8 mouse cellular contexts compared by ENCODE assay signal in the genomic region with DNA sequence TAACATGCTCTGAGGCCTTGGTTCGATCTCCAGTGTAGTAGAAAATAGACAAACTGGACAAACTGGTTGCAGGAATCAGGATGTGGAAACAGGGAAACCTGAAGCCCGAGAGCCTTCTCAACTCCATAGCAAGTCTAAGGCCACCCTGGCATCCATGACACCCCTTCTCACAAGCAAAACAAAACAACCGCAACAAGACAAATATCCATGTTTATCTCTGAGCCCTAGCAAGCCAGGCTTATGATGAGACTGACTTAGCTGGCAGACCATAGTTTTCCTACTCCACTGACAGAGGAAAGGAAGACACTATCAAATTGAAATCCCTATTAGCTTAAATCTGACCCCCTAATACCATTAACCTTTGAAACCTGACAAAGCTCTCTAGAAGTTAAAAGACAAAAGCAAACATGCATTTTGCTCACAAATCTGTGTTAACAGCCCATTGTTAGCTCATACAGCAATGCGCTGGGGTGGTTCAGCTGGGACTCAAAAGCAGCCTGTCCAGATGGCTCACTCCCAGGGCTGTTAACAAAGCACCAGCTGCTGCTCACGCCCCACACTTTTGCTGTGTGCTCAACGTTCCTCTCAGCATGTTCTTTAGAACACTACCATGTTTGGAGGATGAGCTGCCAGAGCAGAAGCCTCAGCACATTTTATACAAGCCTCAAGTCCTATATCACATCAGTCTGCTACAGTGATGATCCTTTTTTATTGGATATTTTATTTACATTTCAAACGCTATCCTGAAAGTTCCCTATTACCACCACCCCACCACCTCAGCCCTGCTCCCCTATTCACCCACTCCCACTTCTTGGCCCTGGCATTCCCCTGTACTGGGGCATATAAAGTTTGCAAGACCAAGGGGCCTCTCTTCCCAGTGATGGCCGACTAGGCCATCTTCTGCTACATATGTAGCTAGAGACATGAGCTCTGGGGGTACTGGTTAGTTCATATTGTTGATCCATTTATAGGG. TPM values are rescaled to one million over a fixed set of nuclear protein-coding genes. Genes with fewer than 3 reads are reported as not detected.
DNase-seq lines count a peak whose midpoint lies in the region; ATAC-seq lines count a peak whose summit lies in the region.
"Had no signal": no experiment of that assay in that cellular context is flagged by ENCODE, and none has a peak within 500 bp of the region (broad histone marks: within the 10 kb centered on the region; RNA-seq: fewer than 3 reads in every experiment).

No protein-coding gene starts in this region.

- no peak overlapping the region for H3K4me3 ChIP-seq in embryonic facial prominence, embryonic 10.5 days
- no peak overlapping the region for H3K4me3 ChIP-seq in forebrain, embryonic 16.5 days (replicated peaks; ENCODE audit: low read length)
- no peak overlapping the region for H3K4me3 ChIP-seq in midbrain, embryonic 14.5 days (replicated peaks; ENCODE audit: low read depth, low read length)
- H3K4me3 ChIP-seq in liver, embryonic 12.5 days, result no peak overlapping the region

- no peaks in the 10 kb centered on the region for H3K4me1 ChIP-seq in embryonic facial prominence, embryonic 10.5 days
- H3K4me1 ChIP-seq in forebrain, embryonic 16.5 days (replicated peaks; ENCODE audit: control insufficient read depth, insufficient read depth, low read length), result peaks cover 3% of the 10 kb centered on the region; the same call in 1 of the 2 replicates
- H3K4me1 ChIP-seq in midbrain, embryonic 14.5 days (ENCODE audit: control insufficient read depth, insufficient read depth, low read length), result peaks cover 5% of the 10 kb centered on the region; the same call in 1 of the 2 replicates
- H3K4me1 ChIP-seq in liver, embryonic 12.5 days, result no peaks in the 10 kb centered on the region

- DNase-seq in embryonic facial prominence, embryonic 10.5 days (ENCODE audit: low spot score), result peak; percentile 23
- DNase-seq in layer of hippocampus, postnatal 25 days (ENCODE audit: extremely low spot score in 1 of 2, low spot score in 1 of 2), result peak; percentile 51 to 54
- DNase-seq in midbrain, embryonic 14.5 days, result peak; percentile 72
- DNase-seq in adipocyte (ENCODE audit: low spot score), result no peak
- no peak for DNase-seq in cerebellum, adult 8-10 months

- H3K9me3 ChIP-seq in embryonic facial prominence, embryonic 10.5 days, result no peaks in the 10 kb centered on the region
- no peaks in the 10 kb centered on the region for H3K9me3 ChIP-seq in forebrain, embryonic 16.5 days (ENCODE audit: control insufficient read depth, low read length)
- H3K9me3 ChIP-seq in midbrain, embryonic 14.5 days (ENCODE audit: control insufficient read depth, low read length), result no peaks in the 10 kb centered on the region
- no peaks in the 10 kb centered on the region for H3K9me3 ChIP-seq in liver, embryonic 12.5 days (replicated peaks)

- no peak overlapping the region for H3K4me2 ChIP-seq in forebrain, embryonic 16.5 days (ENCODE audit: low read length)
- no peak overlapping the region for H3K4me2 ChIP-seq in midbrain, embryonic 14.5 days (ENCODE audit: low read length)
- no peak overlapping the region for H3K4me2 ChIP-seq in liver, embryonic 12.5 days

- WGBS in embryonic facial prominence, embryonic 10.5 days, result 65% methylated on average over 8 of the region's 8 CpGs
- WGBS in forebrain, embryonic 16.5 days, result 38% methylated on average over 7 of the region's 8 CpGs
- WGBS in midbrain, embryonic 14.5 days, result 47% methylated on average over 8 of the region's 8 CpGs
- WGBS in liver, embryonic 12.5 days (ENCODE audit: insufficient replicate concordance), result 54% methylated on average over 8 of the region's 8 CpGs

- ATAC-seq in forebrain, embryonic 16.5 days, result peak; percentile 100
- ATAC-seq in midbrain, embryonic 14.5 days (ENCODE audit: low FRiP score, low TSS enrichment), result peak; percentile 94
- ATAC-seq in liver, embryonic 12.5 days, result no peak

- H3K9ac ChIP-seq in forebrain, embryonic 16.5 days (replicated peaks; ENCODE audit: low read depth, low read length), result no peak overlapping the region
- H3K9ac ChIP-seq in midbrain, embryonic 14.5 days (replicated peaks; ENCODE audit: low read length), result no peak overlapping the region
- no peak overlapping the region for H3K9ac ChIP-seq in liver, embryonic 12.5 days

- H3K27me3 ChIP-seq in embryonic facial prominence, embryonic 10.5 days (replicated peaks; ENCODE audit: low read depth, poor library complexity, severe bottlenecking), result no peaks in the 10 kb centered on the region
- no peaks in the 10 kb centered on the region for H3K27me3 ChIP-seq in forebrain, embryonic 16.5 days (replicated peaks; ENCODE audit: control insufficient read depth, insufficient read depth, low read length)
- H3K27me3 ChIP-seq in midbrain, embryonic 14.5 days (ENCODE audit: control insufficient read depth, insufficient read depth, low read length), result no peaks in the 10 kb centered on the region
- H3K27me3 ChIP-seq in liver, embryonic 12.5 days (replicated peaks), result no peaks in the 10 kb centered on the region

- no peak overlapping the region for H3K27ac ChIP-seq in embryonic facial prominence, embryonic 10.5 days (replicated peaks)
- peak overlapping the region; percentile 29 for H3K27ac ChIP-seq in forebrain, embryonic 16.5 days (ENCODE audit: low read length)
- 0 out of 2 replicates have a peak overlapping the region, but pooled peaks have one; percentile 37 for H3K27ac ChIP-seq in midbrain, embryonic 14.5 days (replicated peaks; ENCODE audit: low read depth, low read length)
- H3K27ac ChIP-seq in liver, embryonic 12.5 days, result no peak overlapping the region
- H3K27ac ChIP-seq: kidney, postnatal 0 days had no signal

- no peaks in the 10 kb centered on the region for H3K36me3 ChIP-seq in embryonic facial prominence, embryonic 10.5 days (replicated peaks)
- H3K36me3 ChIP-seq in forebrain, embryonic 16.5 days (ENCODE audit: control insufficient read depth, insufficient read depth), result no peaks in the 10 kb centered on the region
- H3K36me3 ChIP-seq in midbrain, embryonic 14.5 days (ENCODE audit: control insufficient read depth, insufficient read depth, low read length), result no peaks in the 10 kb centered on the region
- H3K36me3 ChIP-seq in liver, embryonic 12.5 days, result no peaks in the 10 kb centered on the region

RNA-seq across cellular contexts. Expression of a gene that starts 24.0 kb away (rescaled TPM):
- polyA plus RNA-seq in embryonic facial prominence, embryonic 10.5 days (2016; fragmentation: Nextera tagmentation; extraction: Ambion mirVana), result 0.13 and 0.34 TPM in 2 replicates
- polyA plus RNA-seq in forebrain, embryonic 16.5 days (2015; fragmentation: Nextera tagmentation; extraction: Ambion mirVana), result 1.6 and 1.8 TPM in 2 replicates
- total RNA-seq in layer of hippocampus, postnatal 25 days (2021), result under 1 TPM; 0.42 to 0.49 TPM
- polyA plus RNA-seq in midbrain, embryonic 14.5 days (2014; fragmentation: Nextera tagmentation; extraction: Ambion mirVana), result 0.11 and 0.22 TPM in 2 replicates
- not detected in 2 replicates for polyA plus RNA-seq in liver, embryonic 12.5 days (2016; fragmentation: Nextera tagmentation; extraction: Ambion mirVana)

Comparison
In these comparisons a context has a peak if more than half of its experiments do, and no peak if none do; other contexts are left out.
1. DNase-seq: peak in embryonic facial prominence, embryonic 10.5 days (single experiment), layer of hippocampus, postnatal 25 days (2 of 2) and midbrain, embryonic 14.5 days (single experiment); none in adipocyte (single experiment) and cerebellum, adult 8-10 months (single experiment).
2. H3K27ac ChIP-seq: peak in forebrain, embryonic 16.5 days (single experiment) and midbrain, embryonic 14.5 days (single experiment); none in embryonic facial prominence, embryonic 10.5 days (single experiment) and liver, embryonic 12.5 days (single experiment).